Mouse (Mus musculus) midbrain, embryonic 16.5 days (tissue): ENCODE results near the gene Cd164l2. TPM values are rescaled to one million over a fixed set of nuclear protein-coding genes. Genes with fewer than 3 reads are reported as not detected.

Experiments
- ATAC-seq: fragments of 200-750 bp; cut with Nextera tagmentation; 2 replicates; pipeline ENCODE4 v1.8.0; 2017; ENCODE audit warnings: moderate TSS enrichment
- H3K27ac ChIP-seq: fragments of 300-500 bp; sonication (generic); 2 replicates; pipeline ENCODE4 v1.5.1; 2014; ENCODE audit warnings: mild to moderate bottlenecking, low read length, mixed read lengths
- H3K27me3 ChIP-seq: fragments of 300-500 bp; sonication (generic); 2 replicates; pipeline ENCODE4 v1.6.1; 2014; ENCODE audit warnings: low read depth, low read length, mixed read lengths; ENCODE audit not compliant: control insufficient read depth, insufficient read depth
- H3K36me3 ChIP-seq: fragments of 300-500 bp; sonication (generic); 2 replicates; pipeline ENCODE4 v1.6.1; 2014; ENCODE audit warnings: mild to moderate bottlenecking, low read length, moderate library complexity, mixed read lengths; ENCODE audit not compliant: control insufficient read depth, insufficient read depth
- H3K4me1 ChIP-seq: fragments of 300-500 bp; sonication (generic); 2 replicates; pipeline ENCODE4 v1.6.1; 2014; ENCODE audit warnings: mild to moderate bottlenecking, low read length, mixed read lengths; ENCODE audit not compliant: control insufficient read depth, insufficient read depth
- H3K4me2 ChIP-seq: fragments of 300-500 bp; sonication (generic); 2 replicates; pipeline ENCODE4 v1.6.1; 2014; ENCODE audit warnings: mild to moderate bottlenecking, low read length, mixed read lengths
- H3K4me3 ChIP-seq: fragments of 300-500 bp; sonication (generic); 2 replicates; pipeline ENCODE4 v1.5.1; 2014; ENCODE audit warnings: low read depth, mild to moderate bottlenecking, low read length, moderate library complexity, mixed read lengths
- H3K9ac ChIP-seq: fragments of 300-500 bp; sonication (generic); 2 replicates; pipeline ENCODE4 v1.6.1; 2014; ENCODE audit warnings: low read depth, low read length, mixed read lengths
- H3K9me3 ChIP-seq: fragments of 300-500 bp; sonication (generic); replicated peaks from 2 replicates; pipeline ENCODE4 v1.6.1; 2014; ENCODE audit warnings: mild to moderate bottlenecking, low read length, mixed read lengths; ENCODE audit not compliant: control insufficient read depth, poor library complexity, severe bottlenecking
- WGBS: fragments of 180-500 bp; shearing (Covaris S2); extraction: QIAGEN DNeasy Blood & Tissue Kit; methylation state at CpG from one replicate; pipeline ENCODE4 v1.1.7; 2014; 5-methylcytosine and 5-hydroxymethylcytosine counted together
- polyA plus RNA-seq: library from polyadenylated mRNA; unstranded; fragments of >200 nt; fragmentation: Nextera tagmentation; extraction: Ambion mirVana; gene quantifications from 2 replicates; pipeline ENCODE4 v1.2.1, GENCODE M21; 2015

Cd164l2 gene
- polyA plus RNA-seq, 1 experiment from 2014 or later, result 4.1 TPM

DNA sequence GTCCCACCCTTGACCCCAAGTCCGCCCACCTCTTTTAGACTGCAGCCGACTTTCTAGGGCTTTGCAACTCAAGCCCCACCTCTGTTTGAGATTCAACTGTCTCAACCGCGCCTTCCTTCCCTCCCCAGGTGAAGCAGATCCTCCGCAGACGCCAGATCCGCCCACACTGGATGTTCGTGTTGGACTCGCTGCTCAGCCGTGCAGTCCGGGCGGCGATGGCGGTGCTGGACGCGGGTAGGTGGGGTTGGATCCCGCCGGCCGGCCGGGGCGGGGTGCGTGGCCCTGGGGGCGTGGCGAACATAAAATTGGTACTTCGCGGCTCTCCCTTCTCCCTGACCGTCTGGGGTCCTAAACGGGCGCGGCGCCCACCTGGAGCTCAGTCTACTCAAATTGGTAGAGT is 39.3 kb downstream of the Cd164l2 start:
- WGBS, result 3% methylated on average over 31 of the region's 31 CpGs
- peak overlapping the region; percentile 51 for H3K4me2 ChIP-seq
- no peak for ATAC-seq

DNA sequence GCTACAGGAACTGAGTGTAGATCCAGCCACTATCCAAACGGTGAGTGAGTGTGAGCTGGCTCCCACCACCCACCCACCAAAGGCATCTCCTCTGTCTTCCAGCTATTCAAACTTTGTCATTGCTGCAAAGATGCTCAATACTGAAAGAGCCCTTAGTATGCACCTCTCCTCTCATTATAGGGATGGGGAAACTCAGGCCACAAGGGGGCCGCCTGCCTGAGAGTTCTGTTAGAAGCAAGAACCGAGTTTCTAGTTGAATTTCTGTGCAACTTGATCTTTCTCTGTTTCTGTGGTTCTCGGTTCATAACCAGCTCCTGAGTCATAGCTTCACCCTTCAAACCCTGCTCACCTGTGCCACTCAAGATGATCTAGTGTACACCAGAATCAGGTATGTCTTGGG is 40.2 kb downstream of the Cd164l2 start:
- Histone ChIP-seq H3K9ac (no peak overlapping the region), H3K27ac (no peak overlapping the region), H3K27me3 (peaks cover 42% of the 10 kb centered on the region), H3K4me1 (peaks cover 4% of the 10 kb centered on the region; the same call in 1 of the 2 replicates), H3K36me3 (no peaks in the 10 kb centered on the region), H3K9me3 (no peaks in the 10 kb centered on the region), H3K4me2 (no peak overlapping the region), H3K4me3 (no peak overlapping the region)
- 30% methylated on average over 4 of the region's 4 CpGs for WGBS
- no peak for ATAC-seq

More for the DNA sequence above, 39.3 kb downstream of the Cd164l2 start:
- H3K27ac ChIP-seq, result no peak overlapping the region
- peak overlapping the region; percentile 51; the same call in 1 of the 2 replicates for H3K9ac ChIP-seq
- H3K4me1 ChIP-seq, result peaks cover 4% of the 10 kb centered on the region; the same call in 1 of the 2 replicates
- H3K4me3 ChIP-seq, result peak overlapping the region; percentile 32
- peaks cover 44% of the 10 kb centered on the region for H3K27me3 ChIP-seq
- no peaks in the 10 kb centered on the region for H3K9me3 ChIP-seq
- no peaks in the 10 kb centered on the region for H3K36me3 ChIP-seq

DNA sequence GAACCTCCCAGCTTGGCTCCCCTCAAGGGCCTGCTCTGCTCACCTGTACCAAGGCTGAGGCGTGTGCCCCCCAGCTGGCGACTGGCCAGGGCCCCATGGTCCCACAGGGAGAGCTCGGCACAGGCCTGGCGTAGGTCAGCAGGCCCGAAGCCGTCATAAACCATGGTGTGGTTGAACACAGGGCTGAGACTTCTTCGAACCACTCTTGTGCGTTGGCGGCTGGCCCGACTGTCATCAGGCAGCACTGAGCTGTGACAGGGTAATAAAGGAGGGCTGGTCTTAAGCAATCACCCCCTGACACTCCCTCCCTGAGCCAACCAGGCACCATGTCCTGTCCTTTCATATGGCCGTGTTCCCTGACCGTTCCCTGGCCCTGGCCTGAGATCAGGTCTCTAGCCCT is 41.5 kb downstream of the Cd164l2 start:
- Histone ChIP-seq H3K4me1 (peaks cover 4% of the 10 kb centered on the region; the same call in 1 of the 2 replicates), H3K4me2 (no peak overlapping the region), H3K9me3 (no peaks in the 10 kb centered on the region), H3K4me3 (no peak overlapping the region), H3K27me3 (peaks cover 31% of the 10 kb centered on the region), H3K27ac (no peak overlapping the region), H3K9ac (no peak overlapping the region), H3K36me3 (no peaks in the 10 kb centered on the region)
- ATAC-seq, result no peak
- WGBS, result 79% methylated on average over 12 of the region's 12 CpGs

DNA sequence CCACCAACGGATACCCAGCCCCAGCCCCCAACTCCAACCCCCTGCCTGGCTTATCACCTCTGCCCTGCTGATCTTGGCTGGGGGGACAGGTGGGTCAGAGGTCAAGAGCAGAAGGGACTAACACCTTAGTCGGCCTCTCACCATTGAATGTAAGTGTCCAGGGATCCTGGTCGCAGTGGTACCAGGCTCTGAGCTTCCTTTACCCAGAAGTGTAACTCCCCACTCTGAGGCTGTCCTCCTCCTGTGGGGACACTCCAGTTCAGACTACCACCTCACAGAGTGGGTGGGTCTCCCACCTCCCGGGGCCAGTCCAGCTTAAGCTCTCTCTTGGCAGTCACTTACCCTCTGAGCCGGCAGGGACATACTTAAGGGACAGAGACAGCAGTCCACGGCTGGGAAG is 43.5 kb downstream of the Cd164l2 start:
- no peaks in the 10 kb centered on the region for H3K36me3 ChIP-seq
- no peaks in the 10 kb centered on the region for H3K9me3 ChIP-seq
- H3K4me3 ChIP-seq, result no peak overlapping the region
- peaks cover 17% of the 10 kb centered on the region for H3K27me3 ChIP-seq
- H3K9ac ChIP-seq, result no peak overlapping the region
- ATAC-seq, result no peak
- WGBS, result 64% methylated on average over 6 of the region's 6 CpGs
- peaks cover 4% of the 10 kb centered on the region; the same call in 1 of the 2 replicates for H3K4me1 ChIP-seq
- no peak overlapping the region for H3K4me2 ChIP-seq
- H3K27ac ChIP-seq, result no peak overlapping the region

DNA sequence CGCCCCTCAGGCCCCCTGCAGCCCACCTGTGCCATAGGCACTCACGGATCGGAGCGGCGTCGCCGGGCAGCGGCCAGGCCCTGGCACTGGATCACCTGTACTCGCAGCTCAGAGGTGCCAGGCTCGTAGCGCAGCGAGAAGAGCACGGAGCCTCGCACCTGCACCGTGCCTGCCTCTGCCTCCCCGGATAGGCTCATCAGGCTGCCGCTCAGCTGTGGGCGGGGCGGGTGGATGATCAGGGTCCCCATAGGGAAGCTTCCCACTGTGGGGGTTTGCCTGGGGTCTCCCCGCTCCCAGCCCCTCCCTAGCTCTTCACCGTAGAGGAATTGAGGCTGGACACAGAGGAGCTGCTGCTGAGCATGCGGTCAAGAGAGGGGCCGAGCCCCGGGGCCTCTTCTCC is 44.9 kb downstream of the Cd164l2 start:
- no peaks in the 10 kb centered on the region for H3K36me3 ChIP-seq
- no peak overlapping the region for H3K4me3 ChIP-seq
- no peak overlapping the region for H3K9ac ChIP-seq
- no peak for ATAC-seq
- no peak overlapping the region for H3K4me2 ChIP-seq
- H3K27me3 ChIP-seq, result peaks cover 8% of the 10 kb centered on the region
- H3K9me3 ChIP-seq, result no peaks in the 10 kb centered on the region
- no peak overlapping the region for H3K27ac ChIP-seq
- 15% methylated on average over 23 of the region's 24 CpGs for WGBS
- H3K4me1 ChIP-seq, result no peaks in the 10 kb centered on the region

DNA sequence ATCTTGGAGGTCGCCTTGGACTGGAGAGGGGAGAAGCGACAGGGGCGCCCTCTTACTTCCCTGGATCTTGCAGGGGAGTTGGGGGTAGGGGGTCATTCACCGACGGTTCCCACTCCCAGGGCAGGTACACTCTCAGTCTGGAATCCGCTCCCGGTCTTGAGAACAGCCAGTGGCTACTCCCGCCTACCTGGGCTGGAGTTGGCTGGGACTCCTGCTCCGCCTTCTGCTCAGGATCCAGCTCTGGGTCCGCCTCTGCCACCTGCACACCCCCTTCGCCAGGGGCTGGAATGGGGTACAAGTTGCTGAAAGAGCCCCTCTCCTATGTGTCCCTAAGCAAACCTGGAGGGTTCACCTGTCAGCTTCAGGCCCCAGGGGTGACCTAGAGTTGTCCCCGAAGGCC is 45.3 kb downstream of the Cd164l2 start:
- Histone ChIP-seq H3K27ac (no peak overlapping the region), H3K4me1 (no peaks in the 10 kb centered on the region), H3K4me3 (no peak overlapping the region), H3K9ac (no peak overlapping the region), H3K27me3 (peaks cover 4% of the 10 kb centered on the region; the same call in 1 of the 2 replicates), H3K36me3 (no peaks in the 10 kb centered on the region), H3K9me3 (no peaks in the 10 kb centered on the region), H3K4me2 (no peak overlapping the region)
- 39% methylated on average over 12 of the region's 12 CpGs for WGBS
- ATAC-seq, result no peak

DNA sequence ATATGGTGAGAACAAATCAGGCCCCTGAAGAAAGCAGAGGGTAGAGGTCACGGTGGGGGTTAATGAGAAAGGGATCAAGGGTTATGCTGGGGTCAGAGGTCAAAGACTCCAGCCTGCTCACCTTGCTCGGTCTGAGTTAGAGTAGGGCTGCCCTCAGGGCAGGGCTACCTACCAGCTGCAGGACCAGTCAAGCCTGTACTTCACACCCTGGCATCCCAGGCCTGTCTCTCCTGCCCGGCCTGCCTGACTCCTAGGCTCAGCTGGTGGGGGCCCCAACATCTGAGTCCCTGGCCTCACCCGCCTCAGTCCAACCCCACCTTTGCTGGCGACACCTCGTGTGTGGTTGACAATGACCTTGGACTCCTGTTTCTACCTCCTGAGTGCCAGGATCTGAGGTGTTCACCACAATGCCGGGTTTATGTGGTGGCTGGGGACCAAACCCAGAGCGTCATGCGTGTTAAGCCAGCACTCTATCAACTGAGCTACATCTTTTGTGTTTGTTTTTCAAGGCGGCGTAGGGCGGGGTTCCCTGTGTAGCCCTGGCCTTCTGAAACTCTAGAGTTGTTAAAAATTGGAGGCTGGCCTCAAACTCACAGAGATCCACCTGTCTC is 46.0 kb downstream of the Cd164l2 start:
- 83% methylated on average over 12 of the region's 12 CpGs for WGBS
- H3K27ac ChIP-seq, result no peak overlapping the region

DNA sequence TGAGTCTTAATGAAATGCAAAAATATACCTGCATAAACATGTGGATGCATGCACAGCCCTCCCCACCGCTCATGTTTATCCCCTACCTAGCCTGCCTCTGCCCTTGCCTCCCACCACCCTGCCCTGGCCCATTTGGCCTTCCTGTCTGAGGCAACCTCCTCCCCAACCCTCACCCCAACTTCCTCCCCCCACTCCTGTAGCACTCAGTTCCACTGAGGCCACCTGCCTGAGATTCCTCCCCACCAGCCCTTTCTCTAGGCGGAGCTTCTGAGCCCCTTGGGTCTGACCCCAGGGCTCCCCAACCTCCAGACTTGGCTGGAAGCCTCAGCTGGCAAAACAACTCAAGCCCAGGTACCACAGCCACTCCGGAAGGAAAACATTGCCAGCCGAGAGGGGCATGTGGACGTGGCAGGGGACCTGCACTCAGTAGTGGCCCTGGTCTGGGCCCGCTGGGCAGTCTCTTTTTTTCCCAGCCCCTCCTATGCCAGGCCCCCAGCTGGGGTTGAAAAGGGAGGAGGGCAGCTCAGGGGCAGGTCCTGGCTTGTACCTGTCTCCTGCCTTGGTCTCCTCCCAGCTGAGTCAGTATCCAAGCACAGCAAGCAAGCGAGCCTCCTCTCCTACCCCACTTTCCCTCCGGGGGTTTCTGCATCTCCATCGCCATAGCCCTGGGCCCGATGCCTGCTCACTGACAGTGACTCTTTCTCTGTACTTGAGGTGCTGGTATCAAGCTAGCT is 49.9 kb downstream of the Cd164l2 start:
- Histone ChIP-seq H3K4me3 (no peak overlapping the region), H3K27ac (no peak overlapping the region), H3K36me3 (peaks cover 31% of the 10 kb centered on the region), H3K4me2 (no peak overlapping the region), H3K27me3 (no peaks in the 10 kb centered on the region), H3K9ac (no peak overlapping the region), H3K4me1 (no peaks in the 10 kb centered on the region), H3K9me3 (no peaks in the 10 kb centered on the region)
- WGBS, result 55% methylated on average over 10 of the region's 10 CpGs
- no peak for ATAC-seq

More for the DNA sequence above, 46.0 kb downstream of the Cd164l2 start:
- Histone ChIP-seq H3K27me3 (no peaks in the 10 kb centered on the region; the same call in 1 of the 2 replicates), H3K4me3 (no peak overlapping the region), H3K9me3 (no peaks in the 10 kb centered on the region), H3K36me3 (no peaks in the 10 kb centered on the region), H3K9ac (no peak overlapping the region), H3K4me1 (no peaks in the 10 kb centered on the region), H3K4me2 (no peak overlapping the region)
- ATAC-seq, result no peak

DNA sequence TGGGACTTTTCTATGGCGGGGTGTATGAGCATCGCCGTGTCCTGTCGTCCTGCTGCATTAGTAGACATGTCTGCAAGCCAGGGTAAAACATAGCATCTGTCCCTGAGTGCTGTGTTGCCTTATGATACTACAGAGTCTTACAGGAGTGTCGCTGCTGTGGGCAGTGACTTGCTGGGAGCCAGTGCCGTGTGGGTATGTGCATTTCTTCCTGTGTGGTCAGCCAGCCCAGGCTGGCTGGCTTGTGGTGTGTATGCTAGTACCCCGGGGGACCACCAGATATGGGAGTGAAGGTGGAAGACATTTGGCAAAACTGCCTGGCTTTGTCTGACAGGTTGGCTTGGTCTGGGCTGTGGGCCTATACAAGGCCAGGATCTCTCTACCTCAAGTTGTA is 50.4 kb downstream of the Cd164l2 start:
- 75% methylated on average over 7 of the region's 7 CpGs for WGBS
- no peaks in the 10 kb centered on the region for H3K4me1 ChIP-seq
- H3K27me3 ChIP-seq, result no peaks in the 10 kb centered on the region
- no peaks in the 10 kb centered on the region for H3K9me3 ChIP-seq
- H3K9ac ChIP-seq, result no peak overlapping the region
- no peak for ATAC-seq
- peaks cover 35% of the 10 kb centered on the region for H3K36me3 ChIP-seq
- H3K4me3 ChIP-seq, result no peak overlapping the region
- no peak overlapping the region for H3K4me2 ChIP-seq
- no peak overlapping the region for H3K27ac ChIP-seq
